Mouse (Mus musculus): ENCODE results near the gene Pax8. TPM values are rescaled to one million over a fixed set of nuclear protein-coding genes. Genes with fewer than 3 reads are reported as not detected.

The Pax8 gene
- polyA plus RNA-seq (2015; fragmentation: Nextera tagmentation; extraction: Ambion mirVana), result not detected in 2 replicates

DNA sequence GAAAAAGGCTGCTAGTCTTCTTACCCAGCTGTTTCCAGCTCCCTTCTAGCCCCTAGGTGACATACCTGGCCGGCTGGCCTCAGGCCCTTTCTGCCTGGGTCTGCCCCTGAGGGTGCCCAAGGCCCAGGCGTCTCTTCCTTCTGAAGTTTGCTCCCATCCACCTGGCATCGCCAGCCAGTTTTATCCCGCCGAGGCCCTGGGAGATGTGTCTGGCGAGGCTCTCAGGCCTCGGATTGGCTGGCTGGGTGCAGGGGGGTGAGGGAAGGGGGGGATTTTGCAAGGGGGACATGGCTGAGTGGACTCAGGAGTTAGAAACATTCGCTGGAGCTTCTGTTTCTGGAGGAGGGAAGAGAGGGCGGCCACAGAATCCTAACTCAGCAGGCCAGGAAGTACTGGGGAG, at the start of gene Pax8:
Gene Pax8 (minus strand): TSS at position 180 of the 400 bp plus-strand sequence.

Other genes starting within 250 kb of the Pax8 start
- gene Il1f5, start 198.6 kb downstream of the Pax8 start, polyA plus RNA-seq (2015; fragmentation: Nextera tagmentation; extraction: Ambion mirVana), result 5.2 TPM in 1 of 2 replicates, not detected in the other
- not detected in 2 replicates for gene Il1f10, start 184.4 kb downstream of the Pax8 start, polyA plus RNA-seq (2015; fragmentation: Nextera tagmentation; extraction: Ambion mirVana)
- 0.22 and 1.1 TPM in 2 replicates for gene Il1rn, start 138.7 kb downstream of the Pax8 start, polyA plus RNA-seq (2015; fragmentation: Nextera tagmentation; extraction: Ambion mirVana)
- 0.44 and 0.72 TPM in 2 replicates for gene Psd4, start 108.0 kb downstream of the Pax8 start, polyA plus RNA-seq (2015; fragmentation: Nextera tagmentation; extraction: Ambion mirVana)